Mouse (Mus musculus) olfactory bulb, adult 2 months (tissue): ENCODE measurements around the gene Dusp1.

ENCODE experiments used
- CTCF ChIP-seq: fragments of 200-500 bp; IDR thresholded peaks from 2 replicates; pipeline ENCODE4 v1.5.1; 2012; ENCODE audit warnings: low read depth, mild to moderate bottlenecking, low read length, moderate library complexity; ENCODE audit not compliant: insufficient read depth
- POLR2A ChIP-seq: fragments of 200-500 bp; IDR thresholded peaks from 2 replicates; pipeline ENCODE4 v1.6.1; 2012; ENCODE audit warnings: mild to moderate bottlenecking, low read depth, low read length, moderate library complexity; ENCODE audit not compliant: insufficient read depth

- no peak for TF ChIP-seq CTCF
- no peak for TF ChIP-seq POLR2A
Observed at GRCm38 (mm10) chr17:26547771-26548170, 14.2 kb downstream of the Dusp1 start.
